Mouse (Mus musculus) heart, embryonic 14.5 days (tissue): ENCODE measurements at regions not wholly inside any gene's neighbourhood (a gene's known extent, or its start where the extent isn't known, plus 50 kb on each side); places are given as distances from the start of the nearest gene placed in this dataset.

Source experiments
- ATAC-seq: fragments of 200-750 bp; cut with Nextera tagmentation; 2 replicates; pipeline ENCODE4 v1.8.0; 2017; ENCODE audit warnings: low read depth, moderate TSS enrichment; ENCODE audit not compliant: insufficient number of reproducible peaks, insufficient read depth, low FRiP score
- H3K27ac ChIP-seq, 2 experiments: fragments of 200-500 bp in 1 of 2; fragments of 300-500 bp in 1 of 2; sonication (generic) in 1 of 2; replicated peaks in 1 of 2; 2 replicates each; pipeline ENCODE4 v1.5.1; 2012 to 2014; ENCODE audit warnings: low read depth in 2 of 2, low read length in 2 of 2, control low read depth in 1 of 2, mild to moderate bottlenecking in 1 of 2, mixed read lengths in 1 of 2; ENCODE audit not compliant: control insufficient read depth in 1 of 2, insufficient read depth in 1 of 2
- H3K27me3 ChIP-seq: fragments of 300-500 bp; sonication (generic); 2 replicates; pipeline ENCODE4 v1.6.1; 2014; ENCODE audit warnings: mild to moderate bottlenecking, low read length, control low read depth; ENCODE audit not compliant: control insufficient read depth, insufficient read depth
- H3K36me3 ChIP-seq: fragments of 300-500 bp; sonication (generic); 2 replicates; pipeline ENCODE4 v1.6.1; 2014; ENCODE audit warnings: mild to moderate bottlenecking, control low read depth, low read length, mixed read lengths; ENCODE audit not compliant: control insufficient read depth, insufficient read depth
- H3K4me1 ChIP-seq, 2 experiments: fragments of 200-500 bp in 1 of 2; fragments of 300-500 bp in 1 of 2; sonication (generic) in 1 of 2; 2 replicates each; pipeline ENCODE4 v1.6.1; 2012 to 2014; ENCODE audit warnings: low read length in 2 of 2, control low read depth in 1 of 2, mixed read lengths in 1 of 2; ENCODE audit not compliant: control insufficient read depth in 2 of 2, insufficient read depth in 2 of 2
- H3K4me2 ChIP-seq: fragments of 300-500 bp; sonication (generic); 2 replicates; pipeline ENCODE4 v1.6.1; 2014; ENCODE audit warnings: mild to moderate bottlenecking, low read length
- H3K4me3 ChIP-seq, 2 experiments: fragments of 200-500 bp in 1 of 2; fragments of 300-500 bp in 1 of 2; sonication (generic) in 1 of 2; 2 replicates each; pipeline ENCODE4 v1.5.1; 2012 to 2014; ENCODE audit warnings: low read length in 2 of 2, mild to moderate bottlenecking in 2 of 2, control low read depth in 1 of 2, low read depth in 1 of 2, moderate library complexity in 1 of 2; ENCODE audit not compliant: control insufficient read depth in 1 of 2, insufficient read depth in 1 of 2
- H3K9ac ChIP-seq: fragments of 300-500 bp; sonication (generic); 2 replicates; pipeline ENCODE4 v1.6.1; 2014; ENCODE audit warnings: mild to moderate bottlenecking, low read length
- H3K9me3 ChIP-seq: fragments of 300-500 bp; sonication (generic); 2 replicates; pipeline ENCODE4 v1.6.1; 2016; ENCODE audit warnings: low read length, control low read depth; ENCODE audit not compliant: control insufficient read depth
- WGBS: fragments of 180-500 bp; shearing (Covaris S2); extraction: QIAGEN DNeasy Blood & Tissue Kit; methylation state at CpG from one replicate; pipeline ENCODE4 v1.1.7; 2014; 5-methylcytosine and 5-hydroxymethylcytosine counted together

- peak; percentile 35; the same call in 1 of the 2 replicates for ATAC-seq
- no peak overlapping the region for H3K4me3 ChIP-seq
- 26% methylated on average over 2 of the region's 2 CpGs for WGBS
- H3K9ac ChIP-seq, result no peak overlapping the region
- H3K27me3 ChIP-seq, result no peaks in the 10 kb centered on the region
- no peak overlapping the region for H3K4me2 ChIP-seq
- H3K27ac ChIP-seq, result peak overlapping the region; percentile 47 to 49; a peak in 2 of 4 replicates
- no peaks in the 10 kb centered on the region for H3K36me3 ChIP-seq
- no peaks in the 10 kb centered on the region for H3K9me3 ChIP-seq
- peaks cover 5 to 13% of the 10 kb centered on the region in 2 experiments for H3K4me1 ChIP-seq
Observed at GRCm38 (mm10) chr15:42872491-42872890, 2738.3 kb downstream of the 9330182O14Rik start.

GRCm38 (mm10) chr15:42894611-42895010, 2760.4 kb downstream of the 9330182O14Rik start:
- no peak for ATAC-seq
- no peaks in the 10 kb centered on the region for H3K27me3 ChIP-seq
- H3K36me3 ChIP-seq, result no peaks in the 10 kb centered on the region
- H3K9me3 ChIP-seq, result no peaks in the 10 kb centered on the region
- H3K4me2 ChIP-seq, result no peak overlapping the region
- H3K4me3 ChIP-seq, result no peak overlapping the region
- 78% methylated on average over 1 of the region's 1 CpGs for WGBS
- no peak overlapping the region for H3K27ac ChIP-seq
- no peak overlapping the region for H3K9ac ChIP-seq
- H3K4me1 ChIP-seq, result no peaks in the 10 kb centered on the region

- Histone ChIP-seq H3K4me1 (no peaks in the 10 kb centered on the region), H3K9me3 (no peaks in the 10 kb centered on the region), H3K4me2 (no peak overlapping the region), H3K27me3 (no peaks in the 10 kb centered on the region), H3K27ac (no peak overlapping the region), H3K4me3 (no peak overlapping the region), H3K9ac (no peak overlapping the region), H3K36me3 (no peaks in the 10 kb centered on the region)
- ATAC-seq, result no peak
- 88% methylated on average over 7 of the region's 7 CpGs for WGBS
Observed at GRCm38 (mm10) chr15:42900056-42900455, 2765.9 kb downstream of the 9330182O14Rik start.

- no peak overlapping the region for H3K27ac ChIP-seq
- H3K4me3 ChIP-seq, result no peak overlapping the region
- H3K4me1 ChIP-seq, result no peaks in the 10 kb centered on the region
- H3K4me2 ChIP-seq, result no peak overlapping the region
- ATAC-seq, result no peak
- H3K36me3 ChIP-seq, result no peaks in the 10 kb centered on the region
- WGBS, result 72% methylated on average over 3 of the region's 3 CpGs
- no peaks in the 10 kb centered on the region for H3K27me3 ChIP-seq
- no peaks in the 10 kb centered on the region for H3K9me3 ChIP-seq
- no peak overlapping the region for H3K9ac ChIP-seq
Observed at GRCm38 (mm10) chr15:42901782-42902181, 2767.6 kb downstream of the 9330182O14Rik start.

- 90% methylated on average over 2 of the region's 2 CpGs for whole genome bisulfite sequencing
- H3K36me3 ChIP-seq, result no peaks in the 10 kb centered on the region
- no peak for ATAC-seq
Observed at GRCm38 (mm10) chr15:42911357-42911756, 2777.2 kb downstream of the 9330182O14Rik start.

DNA sequence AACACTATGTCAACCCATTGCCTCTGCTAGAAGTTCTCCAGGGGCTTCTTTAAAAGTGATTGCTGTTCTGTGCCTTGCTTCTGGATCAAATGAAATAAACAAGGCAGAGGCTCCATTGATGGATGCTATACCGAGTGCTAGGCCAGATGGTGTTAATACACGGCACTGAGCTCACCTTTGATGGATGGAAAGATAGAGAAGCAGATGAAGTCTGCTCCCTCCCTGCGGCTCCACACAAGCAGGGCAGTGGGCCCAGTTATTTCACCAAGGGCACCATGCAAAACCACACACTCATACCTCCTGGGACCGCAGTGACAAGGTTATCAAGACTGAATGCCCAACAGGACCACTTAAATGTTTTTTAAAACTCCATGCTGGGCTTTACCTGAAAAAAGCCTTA, 2778.7 kb downstream of the 9330182O14Rik start:
- no peaks in the 10 kb centered on the region for H3K4me1 ChIP-seq
- no peak overlapping the region for H3K4me2 ChIP-seq
- H3K27ac ChIP-seq, result no peak overlapping the region
- WGBS, result 70% methylated on average over 4 of the region's 4 CpGs
- no peak overlapping the region for H3K9ac ChIP-seq
- H3K4me3 ChIP-seq, result no peak overlapping the region
- no peak for ATAC-seq
- no peaks in the 10 kb centered on the region for H3K27me3 ChIP-seq
- H3K9me3 ChIP-seq, result no peaks in the 10 kb centered on the region
- H3K36me3 ChIP-seq, result no peaks in the 10 kb centered on the region

More at GRCm38 (mm10) chr15:42911357-42911756, 2777.2 kb downstream of the 9330182O14Rik start:
- Histone ChIP-seq H3K4me1 (no peaks in the 10 kb centered on the region), H3K4me2 (no peak overlapping the region), H3K4me3 (no peak overlapping the region), H3K9ac (no peak overlapping the region), H3K27me3 (no peaks in the 10 kb centered on the region), H3K9me3 (no peaks in the 10 kb centered on the region), H3K27ac (no peak overlapping the region)

DNA sequence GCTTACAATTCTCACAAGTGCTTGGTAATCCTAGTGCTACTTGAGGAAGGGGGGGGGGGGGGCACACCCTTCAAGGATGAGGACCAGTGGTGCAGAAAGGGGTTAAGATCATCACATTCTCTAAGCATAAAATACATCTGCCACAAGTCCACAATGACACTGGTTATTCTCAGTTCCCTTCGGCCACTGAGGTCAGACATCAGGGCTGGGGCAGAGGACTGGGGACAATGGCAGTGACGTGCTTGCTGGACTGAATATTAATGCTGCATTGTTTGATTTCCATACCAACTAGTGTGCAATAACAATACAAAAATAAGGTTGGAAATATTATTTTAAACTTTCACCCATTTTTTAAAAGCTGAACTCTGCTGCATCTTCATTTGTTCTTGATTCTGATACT, 2779.1 kb downstream of the 9330182O14Rik start:
- 48% methylated on average over 2 of the region's 2 CpGs for WGBS
- H3K4me3 ChIP-seq, result no peak overlapping the region
- H3K4me2 ChIP-seq, result no peak overlapping the region
- no peaks in the 10 kb centered on the region for H3K27me3 ChIP-seq
- no peak overlapping the region for H3K27ac ChIP-seq
- H3K9me3 ChIP-seq, result no peaks in the 10 kb centered on the region
- no peaks in the 10 kb centered on the region for H3K36me3 ChIP-seq
- no peak for ATAC-seq
- no peaks in the 10 kb centered on the region for H3K4me1 ChIP-seq
- H3K9ac ChIP-seq, result no peak overlapping the region

GRCm38 (mm10) chr15:42914099-42914498, 2779.9 kb downstream of the 9330182O14Rik start:
- Histone ChIP-seq H3K27ac (no peak overlapping the region), H3K4me2 (no peak overlapping the region), H3K9me3 (no peaks in the 10 kb centered on the region), H3K9ac (no peak overlapping the region), H3K4me3 (no peak overlapping the region), H3K27me3 (no peaks in the 10 kb centered on the region), H3K4me1 (no peaks in the 10 kb centered on the region), H3K36me3 (no peaks in the 10 kb centered on the region)
- no peak for ATAC-seq
- WGBS, result 6% methylated on average over 3 of the region's 3 CpGs
